Mouse (Mus musculus) bone marrow, adult 2 months (tissue): Measurements from ENCODE around the gene Rarres1.

Experiments used
- CTCF ChIP-seq: fragments of 200-500 bp; IDR thresholded peaks from 2 replicates; pipeline ENCODE4 v1.5.1; 2011; ENCODE audit warnings: low read length, control low read depth; ENCODE audit not compliant: control insufficient read depth, insufficient read depth
- POLR2A ChIP-seq: fragments of 200-500 bp; IDR thresholded peaks from 2 replicates; pipeline ENCODE4 v1.6.1; 2011; ENCODE audit warnings: low read depth, mild to moderate bottlenecking, control low read depth, low read length, borderline replicate concordance; ENCODE audit not compliant: control insufficient read depth

GRCm38 (mm10) chr3:67553281-67553680 is 38.0 kb upstream of the Rarres1 start:
- TF ChIP-seq POLR2A, result no peak
- TF ChIP-seq CTCF, result no peak
